Mouse (Mus musculus) heart, embryonic 14.5 days (tissue): ENCODE data around the gene Chd9. TPM values are rescaled to one million over a fixed set of nuclear protein-coding genes. Genes with fewer than 3 reads are reported as not detected.
"Not testable (repeated sequence)": the region's sequence is repeated elsewhere in the genome, so short reads cannot be mapped to it uniquely, and the experiment has no call there.

Source experiments
- ATAC-seq: fragments of 200-750 bp; cut with Nextera tagmentation; 2 replicates; pipeline ENCODE4 v1.8.0; 2017; ENCODE audit warnings: low read depth, moderate TSS enrichment; ENCODE audit not compliant: insufficient number of reproducible peaks, insufficient read depth, low FRiP score
- H3K27ac ChIP-seq, 2 experiments: fragments of 200-500 bp in 1 of 2; fragments of 300-500 bp in 1 of 2; sonication (generic) in 1 of 2; replicated peaks in 1 of 2; 2 replicates each; pipeline ENCODE4 v1.5.1; 2012 to 2014; ENCODE audit warnings: low read depth in 2 of 2, low read length in 2 of 2, control low read depth in 1 of 2, mild to moderate bottlenecking in 1 of 2, mixed read lengths in 1 of 2; ENCODE audit not compliant: control insufficient read depth in 1 of 2, insufficient read depth in 1 of 2
- H3K27me3 ChIP-seq: fragments of 300-500 bp; sonication (generic); 2 replicates; pipeline ENCODE4 v1.6.1; 2014; ENCODE audit warnings: mild to moderate bottlenecking, low read length, control low read depth; ENCODE audit not compliant: control insufficient read depth, insufficient read depth
- H3K36me3 ChIP-seq: fragments of 300-500 bp; sonication (generic); 2 replicates; pipeline ENCODE4 v1.6.1; 2014; ENCODE audit warnings: mild to moderate bottlenecking, control low read depth, low read length, mixed read lengths; ENCODE audit not compliant: control insufficient read depth, insufficient read depth
- H3K4me1 ChIP-seq, 2 experiments: fragments of 200-500 bp in 1 of 2; fragments of 300-500 bp in 1 of 2; sonication (generic) in 1 of 2; 2 replicates each; pipeline ENCODE4 v1.6.1; 2012 to 2014; ENCODE audit warnings: low read length in 2 of 2, control low read depth in 1 of 2, mixed read lengths in 1 of 2; ENCODE audit not compliant: control insufficient read depth in 2 of 2, insufficient read depth in 2 of 2
- H3K4me2 ChIP-seq: fragments of 300-500 bp; sonication (generic); 2 replicates; pipeline ENCODE4 v1.6.1; 2014; ENCODE audit warnings: mild to moderate bottlenecking, low read length
- H3K4me3 ChIP-seq, 2 experiments: fragments of 200-500 bp in 1 of 2; fragments of 300-500 bp in 1 of 2; sonication (generic) in 1 of 2; 2 replicates each; pipeline ENCODE4 v1.5.1; 2012 to 2014; ENCODE audit warnings: low read length in 2 of 2, mild to moderate bottlenecking in 2 of 2, control low read depth in 1 of 2, low read depth in 1 of 2, moderate library complexity in 1 of 2; ENCODE audit not compliant: control insufficient read depth in 1 of 2, insufficient read depth in 1 of 2
- H3K9ac ChIP-seq: fragments of 300-500 bp; sonication (generic); 2 replicates; pipeline ENCODE4 v1.6.1; 2014; ENCODE audit warnings: mild to moderate bottlenecking, low read length
- H3K9me3 ChIP-seq: fragments of 300-500 bp; sonication (generic); 2 replicates; pipeline ENCODE4 v1.6.1; 2016; ENCODE audit warnings: low read length, control low read depth; ENCODE audit not compliant: control insufficient read depth
- WGBS: fragments of 180-500 bp; shearing (Covaris S2); extraction: QIAGEN DNeasy Blood & Tissue Kit; methylation state at CpG from one replicate; pipeline ENCODE4 v1.1.7; 2014; 5-methylcytosine and 5-hydroxymethylcytosine counted together
- polyA plus RNA-seq: library from polyadenylated mRNA; unstranded; fragments of >200 nt; fragmentation: Nextera tagmentation; extraction: Ambion mirVana; gene quantifications from 2 replicates; pipeline ENCODE4 v1.2.1, GENCODE M21; 2014

Chd9 gene
- polyA plus RNA-seq, 1 experiment from 2014 or later: 57.0 TPM

- Histone ChIP-seq H3K27ac (no peak overlapping the region), H3K4me2 (no peak overlapping the region), H3K4me1 (no peaks in the 10 kb centered on the region), H3K9ac (no peak overlapping the region), H3K36me3 (peaks cover 13% of the 10 kb centered on the region; the same call in 1 of the 2 replicates), H3K4me3 (no peak overlapping the region), H3K9me3 (no peaks in the 10 kb centered on the region), H3K27me3 (no peaks in the 10 kb centered on the region)
- WGBS: 98% methylated on average over 1 of the region's 1 CpGs
- no peak for ATAC-seq
These were observed 100.3 kb downstream of the Chd9 start for GRCm38 (mm10) chr8:90928412-90928811.

- H3K4me1 ChIP-seq, ATAC-seq, H3K4me3 ChIP-seq, H3K27ac ChIP-seq, H3K9ac ChIP-seq, H3K9me3 ChIP-seq, H3K27me3 ChIP-seq, H3K4me2 ChIP-seq: not testable (repeated sequence)
- peaks cover 21% of the 10 kb centered on the region; the same call in 1 of the 2 replicates for H3K36me3 ChIP-seq
These were observed 102.0 kb downstream of the Chd9 start for GRCm38 (mm10) chr8:90930125-90930524.

DNA sequence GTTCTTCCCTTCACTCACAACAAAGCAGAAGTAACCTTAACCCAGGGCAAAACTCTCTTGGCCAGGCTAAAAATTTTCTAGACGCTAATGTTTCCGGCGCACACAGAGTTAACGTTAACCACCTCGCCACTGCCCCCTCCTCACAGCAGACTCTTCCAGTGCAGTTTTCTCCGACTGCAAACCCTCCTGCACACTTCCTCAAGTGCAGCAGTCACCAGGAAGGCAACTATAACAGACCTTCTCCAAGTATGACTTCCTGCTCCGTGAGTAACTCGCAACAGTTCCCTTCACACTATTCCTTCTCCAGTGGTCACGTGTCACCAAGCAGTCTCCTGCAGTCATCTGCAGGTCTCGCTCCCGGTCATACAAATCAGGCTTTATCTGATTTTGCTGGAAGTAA is 104.8 kb downstream of the Chd9 start:
- no peak overlapping the region for H3K9ac ChIP-seq
- H3K27ac ChIP-seq: no peak overlapping the region
- no peak for ATAC-seq
- H3K9me3 ChIP-seq: no peaks in the 10 kb centered on the region
- H3K4me1 ChIP-seq: no peaks in the 10 kb centered on the region
- H3K27me3 ChIP-seq: no peaks in the 10 kb centered on the region
- H3K36me3 ChIP-seq: peaks cover 25% of the 10 kb centered on the region; the same call in 1 of the 2 replicates
- 68% methylated on average over 11 of the region's 11 CpGs for WGBS
- no peak overlapping the region for H3K4me2 ChIP-seq
- no peak overlapping the region for H3K4me3 ChIP-seq

DNA sequence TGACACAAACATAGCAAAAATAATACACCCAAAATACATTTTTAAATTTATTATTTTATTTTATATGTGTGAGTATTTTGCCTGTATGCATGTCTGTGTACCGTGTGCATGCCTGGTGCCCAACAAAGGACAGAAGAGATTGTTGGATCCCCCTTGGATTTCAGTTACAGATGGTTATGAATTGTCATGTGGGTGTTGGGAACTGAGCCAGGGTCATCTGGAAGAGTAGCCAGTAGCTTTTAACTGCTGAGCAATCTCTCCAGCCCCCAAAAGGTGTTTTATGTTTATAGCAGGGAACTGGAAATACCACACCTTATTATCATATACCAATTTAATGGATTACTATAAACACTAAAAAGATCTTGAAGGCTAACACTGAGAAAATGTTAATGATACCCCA is 106.6 kb downstream of the Chd9 start:
- 95% methylated on average over 1 of the region's 1 CpGs for WGBS
- Histone ChIP-seq H3K4me2 (no peak overlapping the region), H3K4me3 (no peak overlapping the region)

DNA sequence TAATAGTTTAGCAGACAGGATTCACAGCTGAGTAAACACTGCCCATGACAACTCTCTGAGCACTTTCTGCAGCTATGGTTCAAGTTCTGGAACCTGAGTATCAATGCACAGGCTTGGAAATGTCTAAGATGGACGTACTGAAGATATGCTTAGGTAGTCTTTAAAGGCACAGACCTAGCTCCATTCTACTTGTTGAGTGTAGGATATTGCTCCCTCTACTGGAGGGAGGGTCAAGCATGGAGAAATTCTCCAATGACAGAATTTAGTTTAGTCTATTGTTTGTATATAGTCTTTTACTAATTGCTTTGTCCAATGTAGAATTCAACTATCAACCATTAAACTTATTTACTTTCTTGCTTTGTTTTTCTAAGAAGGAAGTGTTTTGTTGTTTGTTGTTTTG is 108.7 kb downstream of the Chd9 start:
- 45% methylated on average over 1 of the region's 1 CpGs for WGBS
- no peak for ATAC-seq
- H3K27ac ChIP-seq: no peak overlapping the region

More for the DNA sequence above, 106.6 kb downstream of the Chd9 start:
- Histone ChIP-seq H3K36me3 (peaks cover 25% of the 10 kb centered on the region; the same call in 1 of the 2 replicates), H3K27ac (no peak overlapping the region), H3K27me3 (no peaks in the 10 kb centered on the region), H3K9me3 (no peaks in the 10 kb centered on the region), H3K4me1 (no peaks in the 10 kb centered on the region), H3K9ac (no peak overlapping the region)
- ATAC-seq: no peak

GRCm38 (mm10) chr8:90938352-90938930 is 110.3 kb downstream of the Chd9 start:
- Histone ChIP-seq H3K27ac (no peak overlapping the region), H3K36me3 (peaks cover 11% of the 10 kb centered on the region; the same call in 1 of the 2 replicates), H3K4me3 (no peak overlapping the region), H3K4me2 (no peak overlapping the region), H3K4me1 (no peaks in the 10 kb centered on the region), H3K9me3 (no peaks in the 10 kb centered on the region), H3K27me3 (no peaks in the 10 kb centered on the region), H3K9ac (no peak overlapping the region)
- 78% methylated on average over 4 of the region's 4 CpGs for WGBS
- no peak for ATAC-seq

More for the DNA sequence above, 108.7 kb downstream of the Chd9 start:
- no peaks in the 10 kb centered on the region for H3K4me1 ChIP-seq
- no peak overlapping the region for H3K4me3 ChIP-seq
- peaks cover 25% of the 10 kb centered on the region; the same call in 1 of the 2 replicates for H3K36me3 ChIP-seq
- no peak overlapping the region for H3K4me2 ChIP-seq
- H3K9ac ChIP-seq: no peak overlapping the region
- no peaks in the 10 kb centered on the region for H3K9me3 ChIP-seq
- no peaks in the 10 kb centered on the region for H3K27me3 ChIP-seq

- ATAC-seq: no peak
- Histone ChIP-seq H3K9ac (no peak overlapping the region), H3K4me1 (no peaks in the 10 kb centered on the region), H3K36me3 (0 out of 2 replicates have a peak, but pooled peaks cover 4% of the 10 kb centered on the region), H3K27ac (no peak overlapping the region), H3K4me3 (no peak overlapping the region), H3K9me3 (no peaks in the 10 kb centered on the region), H3K4me2 (no peak overlapping the region), H3K27me3 (no peaks in the 10 kb centered on the region)
- WGBS: 73% methylated on average over 1 of the region's 1 CpGs
These were observed 111.7 kb downstream of the Chd9 start for GRCm38 (mm10) chr8:90939867-90940266.

DNA sequence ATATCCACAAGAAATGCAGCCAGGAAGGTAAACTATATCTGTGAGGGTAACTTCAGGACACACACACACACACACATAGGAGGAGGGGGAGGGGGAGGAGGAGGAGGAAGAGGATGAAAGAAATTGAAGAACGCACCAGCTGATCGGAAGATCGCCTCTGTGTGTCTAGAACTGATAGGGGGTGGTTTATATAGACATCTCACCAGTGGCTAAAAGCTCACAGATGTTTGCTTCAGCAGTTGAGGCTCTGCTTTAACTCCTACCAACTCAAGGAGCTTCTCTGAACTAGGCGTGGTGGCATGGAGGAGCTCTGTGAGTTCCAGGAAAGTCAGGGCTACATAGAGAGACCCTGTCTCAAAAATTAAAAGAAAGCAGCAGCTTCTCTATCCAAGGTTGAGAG is 115.6 kb downstream of the Chd9 start:
- 83% methylated on average over 4 of the region's 4 CpGs for WGBS
- H3K36me3 ChIP-seq: no peaks in the 10 kb centered on the region
- H3K27ac ChIP-seq: no peak overlapping the region
- H3K9ac ChIP-seq: no peak overlapping the region
- H3K4me1 ChIP-seq: no peaks in the 10 kb centered on the region
- no peaks in the 10 kb centered on the region for H3K27me3 ChIP-seq
- H3K4me3 ChIP-seq: no peak overlapping the region
- H3K9me3 ChIP-seq: no peaks in the 10 kb centered on the region
- no peak for ATAC-seq
- H3K4me2 ChIP-seq: no peak overlapping the region
